Mouse (Mus musculus) heart, adult 2 months (tissue): ENCODE results near the gene Slc46a2.

Source experiments
- CTCF ChIP-seq: fragments of 200-600 bp; IDR thresholded peaks from 2 replicates; pipeline ENCODE4 v1.8.1; 2022; ENCODE audit warnings: antibody characterized with exemption, mild to moderate bottlenecking, moderate library complexity
- EP300 ChIP-seq: fragments of 200-500 bp; IDR thresholded peaks from 2 replicates; pipeline ENCODE4 v1.6.1; 2011; ENCODE audit warnings: low read depth, low read length, control low read depth; ENCODE audit not compliant: insufficient read depth
- POLR2A ChIP-seq: fragments of 200-500 bp; IDR thresholded peaks from 2 replicates; pipeline ENCODE4 v1.6.1; 2011; ENCODE audit warnings: mild to moderate bottlenecking, low read depth, low read length, control low read depth; ENCODE audit not compliant: insufficient read depth

DNA sequence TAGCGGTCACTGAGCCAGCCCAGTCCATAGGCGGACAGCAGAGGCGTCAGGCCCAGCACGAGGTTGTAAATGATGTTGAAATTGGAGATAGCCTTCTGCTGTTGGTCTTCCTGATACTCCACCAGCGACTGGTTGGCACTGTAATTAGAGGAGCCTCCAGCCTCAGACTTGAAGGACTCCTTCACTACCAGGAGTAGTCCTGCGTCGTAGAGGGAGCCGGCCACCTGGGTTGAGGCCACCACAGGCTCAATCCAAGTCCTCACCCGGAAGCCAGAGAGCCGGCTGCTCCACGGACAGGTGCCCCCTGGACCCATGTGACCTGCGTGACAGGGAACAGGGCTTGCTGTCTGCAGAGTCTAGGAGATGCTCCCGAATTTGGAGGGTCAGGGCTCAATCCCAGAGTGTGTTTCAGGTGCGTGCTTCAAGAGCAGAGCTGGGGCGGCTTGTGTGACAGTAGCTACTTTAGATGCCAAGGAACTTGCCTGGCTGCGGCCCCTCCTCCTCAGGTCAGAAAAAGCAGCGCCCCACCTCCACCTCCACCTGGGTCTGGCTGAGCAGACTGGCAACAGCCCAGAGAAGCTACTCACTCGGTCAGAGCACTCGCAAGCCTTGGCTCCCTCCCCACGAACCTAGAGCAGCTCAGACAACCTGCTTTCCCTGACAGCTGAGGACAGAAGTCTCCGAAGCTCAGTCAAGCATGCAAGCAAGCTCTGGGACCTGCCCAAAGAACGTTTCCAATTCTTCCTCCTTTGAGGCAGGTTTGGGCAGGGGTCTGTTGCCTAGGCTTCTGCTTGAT is at the start of gene Slc46a2:
- TF ChIP-seq CTCF (no peak), POLR2A (no peak), EP300 (no peak)
